Mouse (Mus musculus) intestine, postnatal 0 days (tissue): ENCODE data around the gene Ros1. TPM values are rescaled to one million over a fixed set of nuclear protein-coding genes. Genes with fewer than 3 reads are reported as not detected.
A peak's percentile ranks its signal among the peaks of the same experiment; 100 is the strongest.

Source experiments
- ATAC-seq: fragments of 200-750 bp; cut with Nextera tagmentation; 2 replicates; pipeline ENCODE4 v1.8.0; 2017; ENCODE audit warnings: mild to moderate bottlenecking, moderate TSS enrichment, moderate library complexity
- H3K27ac ChIP-seq: fragments of 300-500 bp; sonication (generic); 2 replicates; pipeline ENCODE4 v1.5.1; 2014; ENCODE audit warnings: mild to moderate bottlenecking, low read depth, low read length, moderate library complexity
- H3K27me3 ChIP-seq: fragments of 300-500 bp; sonication (generic); replicated peaks from 2 replicates; pipeline ENCODE4 v1.6.1; 2014; ENCODE audit warnings: low read length, mixed read lengths; ENCODE audit not compliant: control insufficient read depth, insufficient read depth
- H3K36me3 ChIP-seq: fragments of 300-500 bp; sonication (generic); 2 replicates; pipeline ENCODE4 v1.6.1; 2014; ENCODE audit warnings: mild to moderate bottlenecking, moderate library complexity; ENCODE audit not compliant: control insufficient read depth, insufficient read depth
- H3K4me1 ChIP-seq: fragments of 300-500 bp; sonication (generic); replicated peaks from 2 replicates; pipeline ENCODE4 v1.6.1; 2014; ENCODE audit warnings: antibody characterized with exemption, low read length, mixed read lengths; ENCODE audit not compliant: control insufficient read depth, insufficient read depth
- H3K4me2 ChIP-seq: fragments of 300-500 bp; sonication (generic); replicated peaks from 2 replicates; pipeline ENCODE4 v1.6.1; 2014; ENCODE audit warnings: low read depth, mild to moderate bottlenecking, moderate library complexity
- H3K4me3 ChIP-seq: fragments of 300-500 bp; sonication (generic); 2 replicates; pipeline ENCODE4 v1.5.1; 2014; ENCODE audit warnings: low read depth, low read length
- H3K9ac ChIP-seq: fragments of 300-500 bp; sonication (generic); 2 replicates; pipeline ENCODE4 v1.6.1; 2014; ENCODE audit warnings: mild to moderate bottlenecking, low read depth, low read length
- H3K9me3 ChIP-seq: fragments of 300-500 bp; sonication (generic); 2 replicates; pipeline ENCODE4 v1.6.1; 2016; ENCODE audit warnings: mixed run types; ENCODE audit not compliant: control insufficient read depth
- CTCF ChIP-seq: sonication (generic); IDR thresholded peaks from 2 replicates; pipeline ENCODE4 v1.5.1; 2016; ENCODE audit warnings: low read depth, mild to moderate bottlenecking, control low read depth, antibody characterized with exemption, moderate library complexity
- WGBS: fragments of 180-500 bp; shearing (Covaris S2); extraction: QIAGEN DNeasy Blood & Tissue Kit; methylation state at CpG from one replicate; pipeline ENCODE4 v1.1.7; 2014; 5-methylcytosine and 5-hydroxymethylcytosine counted together
- polyA plus RNA-seq: library from polyadenylated mRNA; unstranded; fragments of >200 nt; fragmentation: Nextera tagmentation; extraction: Ambion mirVana; gene quantifications from 2 replicates; pipeline ENCODE4 v1.2.1, GENCODE M21; 2015

The Ros1 gene
- polyA plus RNA-seq, result 7.8 and 9.5 TPM in 2 replicates

- peak within 1 kb of the TSS; percentile 34 for H3K4me3 ChIP-seq
- peak within 1 kb of the TSS; percentile 54 for H3K4me2 ChIP-seq
- H3K4me1 ChIP-seq, result 0 out of 2 replicates have a peak, but pooled peaks cover 3% of the 10 kb centered on the region
- H3K27me3 ChIP-seq, result no peaks in the 10 kb centered on the region
- no peaks in the 10 kb centered on the region for H3K9me3 ChIP-seq
- peak within 1 kb of the TSS; percentile 74 for H3K27ac ChIP-seq
- ATAC-seq, result peak; percentile 77
- no peak; the same call in 1 of the 2 replicates for TF ChIP-seq CTCF
- no peaks in the 10 kb centered on the region for H3K36me3 ChIP-seq
- 38% methylated on average over 7 of the region's 7 CpGs for WGBS
- H3K9ac ChIP-seq, result peak within 1 kb of the TSS; percentile 37; the same call in 1 of the 2 replicates
Observed at GRCm38 (mm10) chr10:52194957-52195852, at the start of gene Ros1. Gene Ros1 (minus strand): TSS chr10:52195244.

- Histone ChIP-seq H3K4me2 (no peak overlapping the region), H3K9me3 (no peaks in the 10 kb centered on the region), H3K27me3 (no peaks in the 10 kb centered on the region), H3K4me3 (no peak overlapping the region), H3K9ac (no peak overlapping the region), H3K36me3 (no peaks in the 10 kb centered on the region), H3K27ac (peak overlapping the region; percentile 51; the same call in 1 of the 2 replicates), H3K4me1 (no peaks in the 10 kb centered on the region)
- no peak for ATAC-seq
- WGBS, result 37% methylated on average over 7 of the region's 7 CpGs
- no peak for TF ChIP-seq CTCF
Observed at GRCm38 (mm10) chr10:52242680-52243323, 47.8 kb upstream of the Ros1 start.

DNA sequence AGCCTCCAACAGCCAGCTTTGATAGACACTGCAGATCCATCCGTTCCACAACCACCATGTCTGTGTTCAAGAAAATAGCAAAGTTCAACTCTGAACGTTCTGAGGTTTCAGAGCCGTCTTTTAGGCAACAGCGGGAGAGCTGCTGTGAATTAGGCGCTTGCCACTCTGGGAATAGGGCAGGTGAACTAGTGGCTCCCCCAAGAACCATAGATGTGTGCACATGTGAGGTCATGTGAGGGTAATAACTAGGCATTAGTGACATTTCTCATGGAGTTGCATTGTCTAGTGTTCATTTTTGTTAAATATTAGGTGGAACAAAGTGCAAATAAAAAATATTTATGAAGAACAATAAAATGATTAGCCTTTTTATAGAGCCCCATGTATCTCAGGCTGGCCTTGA, 47.0 kb upstream of the Ros1 start:
- Histone ChIP-seq H3K4me2 (0 out of 2 replicates have a peak overlapping the region, but pooled peaks have one; percentile 4), H3K27me3 (no peaks in the 10 kb centered on the region), H3K36me3 (no peaks in the 10 kb centered on the region), H3K27ac (0 out of 2 replicates have a peak overlapping the region, but pooled peaks have one; percentile 42), H3K9me3 (no peaks in the 10 kb centered on the region), H3K9ac (no peak overlapping the region), H3K4me1 (no peaks in the 10 kb centered on the region; the same call in 1 of the 2 replicates), H3K4me3 (no peak overlapping the region)
- TF ChIP-seq CTCF, result no peak
- ATAC-seq, result peak; percentile 55
- 47% methylated on average over 5 of the region's 5 CpGs for whole genome bisulfite sequencing

- H3K4me3 ChIP-seq, result peak overlapping the region; percentile 94
- peak overlapping the region; percentile 87 for H3K4me2 ChIP-seq
- H3K27ac ChIP-seq, result peak overlapping the region; percentile 41
- H3K9ac ChIP-seq, result 0 out of 2 replicates have a peak overlapping the region, but pooled peaks have one; percentile 32
- H3K36me3 ChIP-seq, result no peaks in the 10 kb centered on the region
- H3K27me3 ChIP-seq, result no peaks in the 10 kb centered on the region
- no peak for ATAC-seq
- no peaks in the 10 kb centered on the region for H3K9me3 ChIP-seq
- no peak for TF ChIP-seq CTCF
- H3K4me1 ChIP-seq, result peaks cover 3% of the 10 kb centered on the region; the same call in 1 of the 2 replicates
- WGBS, result 65% methylated on average over 5 of the region's 5 CpGs
Observed at GRCm38 (mm10) chr10:52235461-52235860, 40.4 kb upstream of the Ros1 start.

GRCm38 (mm10) chr10:52234654-52234981, 39.6 kb upstream of the Ros1 start:
- H3K36me3 ChIP-seq, result no peaks in the 10 kb centered on the region
- no peaks in the 10 kb centered on the region for H3K9me3 ChIP-seq
- 2% methylated on average over 7 of the region's 7 CpGs for WGBS
- H3K4me2 ChIP-seq, result peak overlapping the region; percentile 87
- TF ChIP-seq CTCF, result no peak
- H3K27me3 ChIP-seq, result no peaks in the 10 kb centered on the region
- peak overlapping the region; percentile 95 for H3K9ac ChIP-seq
- peaks cover 3% of the 10 kb centered on the region; the same call in 1 of the 2 replicates for H3K4me1 ChIP-seq
- peak overlapping the region; percentile 94 for H3K4me3 ChIP-seq
- H3K27ac ChIP-seq, result 0 out of 2 replicates have a peak overlapping the region, but pooled peaks have one; percentile 96
- ATAC-seq, result no peak
